Mouse (Mus musculus) liver, postnatal 0 days (tissue): ENCODE measurements at regions not wholly inside any gene's neighbourhood (a gene's known extent, or its start where the extent isn't known, plus 50 kb on each side); places are given as distances from the start of the nearest gene placed in this dataset.

Source experiments
- CTCF ChIP-seq: sonication (generic); IDR thresholded peaks from 2 replicates; pipeline ENCODE4 v1.5.1; 2016; ENCODE audit warnings: antibody characterized with exemption, low read depth
- EP300 ChIP-seq: IDR thresholded peaks from 2 replicates; pipeline ENCODE4 v1.6.1; 2016; ENCODE audit warnings: antibody characterized with exemption, low read depth, mild to moderate bottlenecking

DNA sequence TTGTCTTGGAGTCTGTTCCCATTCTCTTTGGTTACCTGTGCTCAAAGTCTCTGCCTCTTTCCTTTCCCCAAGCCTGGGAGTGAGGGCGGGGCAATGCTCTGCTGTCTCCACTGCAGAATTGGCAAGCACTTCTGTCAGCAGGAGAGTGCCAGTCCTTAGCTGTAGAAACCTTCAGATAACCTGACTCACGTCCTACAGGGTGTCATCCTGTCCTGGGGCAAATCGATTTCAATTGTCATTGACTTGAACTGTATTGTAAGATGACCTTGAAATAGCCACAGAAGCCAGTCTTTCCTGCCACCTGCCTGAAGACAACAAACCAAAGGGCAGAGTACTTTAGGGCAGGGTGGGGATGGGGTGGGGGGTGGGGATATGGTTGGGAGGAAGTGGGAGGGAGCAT lies 1303.8 kb downstream of the Synb start:
- TF ChIP-seq CTCF (no peak), EP300 (no peak)
